Mouse (Mus musculus) stomach, postnatal 0 days (tissue): ENCODE results near the gene Klf12. TPM values are rescaled to one million over a fixed set of nuclear protein-coding genes. Genes with fewer than 3 reads are reported as not detected.
A peak's percentile ranks its signal among the peaks of the same experiment; 100 is the strongest.

Experiments
- ATAC-seq: fragments of 200-750 bp; cut with Nextera tagmentation; 2 replicates; pipeline ENCODE4 v1.8.0; 2017; ENCODE audit not compliant: low FRiP score, low TSS enrichment
- DNase-seq: peaks from one replicate; pipeline ENCODE4 v3.0.0-alpha.2; 2016; ENCODE audit warnings: low spot score
- H3K27ac ChIP-seq: fragments of 300-500 bp; sonication (generic); replicated peaks from 2 replicates; pipeline ENCODE4 v1.5.1; 2014; ENCODE audit warnings: mild to moderate bottlenecking, control low read depth
- H3K27me3 ChIP-seq: fragments of 300-500 bp; sonication (generic); 2 replicates; pipeline ENCODE4 v1.6.1; 2014; ENCODE audit warnings: low read length; ENCODE audit not compliant: control insufficient read depth, insufficient read depth
- H3K36me3 ChIP-seq: fragments of 300-500 bp; sonication (generic); 2 replicates; pipeline ENCODE4 v1.6.1; 2014; ENCODE audit warnings: low read length, mixed read lengths; ENCODE audit not compliant: control insufficient read depth, insufficient read depth
- H3K4me1 ChIP-seq: fragments of 300-500 bp; sonication (generic); replicated peaks from 2 replicates; pipeline ENCODE4 v1.6.1; 2014; ENCODE audit warnings: antibody characterized with exemption; ENCODE audit not compliant: control insufficient read depth, insufficient read depth
- H3K4me2 ChIP-seq: fragments of 300-500 bp; sonication (generic); replicated peaks from 2 replicates; pipeline ENCODE4 v1.6.1; 2014; ENCODE audit warnings: low read depth, mild to moderate bottlenecking, control low read depth, moderate library complexity
- H3K4me3 ChIP-seq: fragments of 300-500 bp; sonication (generic); 2 replicates; pipeline ENCODE4 v1.5.1; 2014; ENCODE audit warnings: low read depth, low read length, control low read depth
- H3K9ac ChIP-seq: fragments of 300-500 bp; sonication (generic); 2 replicates; pipeline ENCODE4 v1.6.1; 2014; ENCODE audit warnings: mild to moderate bottlenecking, low read length, control low read depth, mixed read lengths
- H3K9me3 ChIP-seq: fragments of 300-500 bp; sonication (generic); 2 replicates; pipeline ENCODE4 v1.6.1; 2016; ENCODE audit warnings: low read length; ENCODE audit not compliant: control insufficient read depth
- CTCF ChIP-seq: IDR thresholded peaks from 2 replicates; pipeline ENCODE4 v1.5.1; 2016; ENCODE audit warnings: antibody characterized with exemption, low read depth, mild to moderate bottlenecking, moderate library complexity
- EP300 ChIP-seq: optimal IDR thresholded peaks from 2 replicates; pipeline ENCODE3; 2016; ENCODE audit warnings: antibody characterized with exemption
- WGBS: fragments of 180-500 bp; shearing (Covaris S2); extraction: QIAGEN DNeasy Blood & Tissue Kit; methylation state at CpG from one replicate; pipeline ENCODE4 v1.1.7; 2014; 5-methylcytosine and 5-hydroxymethylcytosine counted together
- polyA plus RNA-seq: library from polyadenylated mRNA; unstranded; fragments of >200 nt; fragmentation: Nextera tagmentation; extraction: Ambion mirVana; gene quantifications from 2 replicates; pipeline ENCODE4 v1.2.1, GENCODE M21; 2015

Gene Klf12
- polyA plus RNA-seq, 1 experiment from 2014 or later, result 3.8 TPM

- Histone ChIP-seq H3K4me1 (no peaks in the 10 kb centered on the region), H3K4me2 (no peak overlapping the region), H3K9me3 (no peaks in the 10 kb centered on the region), H3K9ac (no peak overlapping the region), H3K27me3 (no peaks in the 10 kb centered on the region), H3K4me3 (no peak overlapping the region), H3K36me3 (no peaks in the 10 kb centered on the region), H3K27ac (no peak overlapping the region)
- DNase-seq (no peak), ATAC-seq (no peak)
- WGBS, result 53% methylated on average over 7 of the region's 7 CpGs
- no peak for TF ChIP-seq CTCF
- TF ChIP-seq EP300, result no peak
Measured at GRCm38 (mm10) chr14:99983510-99983909, 301.0 kb downstream of the Klf12 start.

GRCm38 (mm10) chr14:99981209-99981608 lies 303.3 kb downstream of the Klf12 start:
- no peaks in the 10 kb centered on the region for H3K4me1 ChIP-seq
- no peaks in the 10 kb centered on the region for H3K36me3 ChIP-seq
- no peak for ATAC-seq
- DNase-seq, result no peak
- 60% methylated on average over 3 of the region's 3 CpGs for WGBS
- H3K4me3 ChIP-seq, result no peak overlapping the region
- no peaks in the 10 kb centered on the region for H3K9me3 ChIP-seq
- no peak overlapping the region; the same call in 1 of the 2 replicates for H3K4me2 ChIP-seq
- TF ChIP-seq CTCF, result no peak
- H3K9ac ChIP-seq, result no peak overlapping the region
- no peak overlapping the region for H3K27ac ChIP-seq
- H3K27me3 ChIP-seq, result no peaks in the 10 kb centered on the region

- DNase-seq (no peak), ATAC-seq (no peak)
- 54% methylated on average over 4 of the region's 4 CpGs for WGBS
- no peak for TF ChIP-seq CTCF
- no peak for TF ChIP-seq EP300
- Histone ChIP-seq H3K4me2 (no peak overlapping the region), H3K27ac (no peak overlapping the region), H3K4me3 (no peak overlapping the region), H3K9me3 (no peaks in the 10 kb centered on the region), H3K9ac (no peak overlapping the region), H3K36me3 (no peaks in the 10 kb centered on the region), H3K27me3 (no peaks in the 10 kb centered on the region), H3K4me1 (no peaks in the 10 kb centered on the region)
Measured at GRCm38 (mm10) chr14:99967920-99968319, 316.6 kb downstream of the Klf12 start.

GRCm38 (mm10) chr14:99960500-99961229 lies 323.8 kb downstream of the Klf12 start:
- Histone ChIP-seq H3K36me3 (no peaks in the 10 kb centered on the region), H3K4me3 (no peak overlapping the region), H3K27ac (no peak overlapping the region), H3K4me1 (no peaks in the 10 kb centered on the region), H3K27me3 (no peaks in the 10 kb centered on the region), H3K9me3 (no peaks in the 10 kb centered on the region), H3K9ac (no peak overlapping the region), H3K4me2 (no peak overlapping the region)
- no peak for TF ChIP-seq CTCF
- no peak for TF ChIP-seq EP300
- DNase-seq, result no peak
- WGBS, result 67% methylated on average over 10 of the region's 10 CpGs
- no peak for ATAC-seq

- Histone ChIP-seq H3K27ac (no peak overlapping the region), H3K9ac (no peak overlapping the region), H3K27me3 (no peaks in the 10 kb centered on the region), H3K36me3 (no peaks in the 10 kb centered on the region), H3K4me2 (no peak overlapping the region), H3K4me1 (no peaks in the 10 kb centered on the region), H3K9me3 (no peaks in the 10 kb centered on the region), H3K4me3 (no peak overlapping the region)
- DNase-seq, result no peak
- TF ChIP-seq EP300, result no peak
- TF ChIP-seq CTCF, result peak; percentile 39
- ATAC-seq, result no peak
- WGBS, result 79% methylated on average over 4 of the region's 4 CpGs
Measured at GRCm38 (mm10) chr14:99955133-99955532, 329.3 kb downstream of the Klf12 start.

- Histone ChIP-seq H3K9me3 (no peaks in the 10 kb centered on the region), H3K9ac (no peak overlapping the region), H3K36me3 (no peaks in the 10 kb centered on the region), H3K4me2 (no peak overlapping the region), H3K4me1 (no peaks in the 10 kb centered on the region), H3K4me3 (no peak overlapping the region), H3K27me3 (no peaks in the 10 kb centered on the region), H3K27ac (no peak overlapping the region)
- DNase-seq (no peak), ATAC-seq (no peak)
- TF ChIP-seq EP300 (no peak), CTCF (peak; percentile 18; the same call in 1 of the 2 replicates)
- WGBS, result 66% methylated on average over 17 of the region's 17 CpGs
Measured at GRCm38 (mm10) chr14:99944221-99945108, 340.0 kb downstream of the Klf12 start.
